Mouse (Mus musculus) regulatory T cell (primary cell): ENCODE data around the gene Ccdc69.

ENCODE experiments used
- in situ Hi-C: fragments of 300-600 bp; cut with MboI, MseI; formaldehyde crosslinking; loops from one replicate; pipeline ENCODE4 v1.15.1; 2025; ENCODE audit warnings: high pct_unique_total_duplicates

The Ccdc69 gene

GRCm38 (mm10) chr11:55012551-55013521 is 65.1 kb downstream of the Ccdc69 start:
- in situ Hi-C loops: no loop called here

DNA sequence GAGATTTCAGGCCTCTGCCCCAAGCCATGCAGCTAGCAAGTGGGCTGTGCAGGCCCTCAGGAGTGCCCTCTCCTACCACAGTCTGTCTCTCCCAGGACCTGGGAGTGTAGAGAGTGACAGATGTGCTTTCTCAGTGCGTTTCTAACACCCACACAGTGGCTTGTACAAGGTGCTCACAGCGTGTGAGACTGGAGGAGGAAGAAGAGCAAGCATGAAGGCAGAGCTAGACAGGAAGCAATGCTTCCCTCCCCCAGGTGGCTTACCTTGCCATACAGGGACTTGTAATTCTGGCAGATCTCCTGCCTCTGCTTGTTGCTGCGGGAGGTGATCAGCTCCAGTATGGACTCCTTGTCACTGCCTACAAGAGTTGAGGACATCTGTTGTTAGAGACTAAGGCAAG is 66.5 kb downstream of the Ccdc69 start:
- in situ Hi-C loops: no loop called here

DNA sequence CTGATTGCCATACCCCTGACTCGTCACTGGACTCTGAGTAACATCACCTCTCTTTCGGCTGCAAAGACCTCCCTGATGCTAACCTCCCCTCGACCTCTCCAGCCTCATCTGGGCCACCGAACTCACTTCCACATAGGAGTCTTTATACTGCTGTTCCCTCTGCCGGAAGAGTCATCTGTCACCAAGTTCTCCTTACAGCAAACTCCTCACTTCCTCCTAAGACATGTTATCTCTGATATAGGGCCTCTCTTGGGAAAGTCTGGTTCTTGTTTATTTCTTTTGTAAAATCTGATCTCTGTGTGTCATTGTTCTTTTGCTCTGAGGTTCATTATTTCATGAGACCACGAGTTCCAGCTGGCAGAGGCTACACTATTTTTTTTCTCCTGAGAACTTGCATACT is 69.7 kb downstream of the Ccdc69 start:
- in situ Hi-C loops: no loop called here

- in situ Hi-C loops: no loop called here
Measured at GRCm38 (mm10) chr11:55005684-55006083, 72.2 kb downstream of the Ccdc69 start.

- in situ Hi-C loops: no loop called here
Measured at GRCm38 (mm10) chr11:55004970-55005502, 72.9 kb downstream of the Ccdc69 start.
